ENCODE assay signal across 7 mouse cellular contexts in genomic region chr4:108406138-108406860, GRCm38 (mm10). TPM values are rescaled to one million over a fixed set of nuclear protein-coding genes. Genes with fewer than 3 reads are reported as not detected.
DNase-seq lines count a peak whose midpoint lies in the region; ATAC-seq lines count a peak whose summit lies in the region.

No protein-coding gene starts in this region.

- peak overlapping the region; percentile 83 for H3K27ac ChIP-seq in embryonic facial prominence, embryonic 13.5 days
- peak overlapping the region; percentile 84 for H3K27ac ChIP-seq in limb, embryonic 13.5 days
- peak overlapping the region; percentile 43 for H3K27ac ChIP-seq in midbrain, embryonic 16.5 days (ENCODE audit: low read length)

- H3K36me3 ChIP-seq in embryonic facial prominence, embryonic 13.5 days: peaks cover 17% of the 10 kb centered on the region
- H3K36me3 ChIP-seq in limb, embryonic 13.5 days: peaks cover 18% of the 10 kb centered on the region
- no peaks in the 10 kb centered on the region for H3K36me3 ChIP-seq in midbrain, embryonic 16.5 days (ENCODE audit: control insufficient read depth, insufficient read depth, low read length)

- no peaks in the 10 kb centered on the region for H3K27me3 ChIP-seq in embryonic facial prominence, embryonic 13.5 days
- H3K27me3 ChIP-seq in limb, embryonic 13.5 days: no peaks in the 10 kb centered on the region
- no peaks in the 10 kb centered on the region for H3K27me3 ChIP-seq in midbrain, embryonic 16.5 days (ENCODE audit: control insufficient read depth, insufficient read depth, low read depth, low read length)

- peak overlapping the region; percentile 83 for H3K4me2 ChIP-seq in embryonic facial prominence, embryonic 13.5 days
- H3K4me2 ChIP-seq in limb, embryonic 13.5 days (replicated peaks): peak overlapping the region; percentile 80
- peak overlapping the region; percentile 94 for H3K4me2 ChIP-seq in midbrain, embryonic 16.5 days (ENCODE audit: low read length)

- DNase-seq in adrenal gland, postnatal 4 days (ENCODE audit: low spot score in 2 of 2): peak; percentile 40 to 45
- peak; percentile 73 for DNase-seq in heart, adult 8-10 months (ENCODE audit: low spot score)
- peak; percentile 33 to 39 for DNase-seq in kidney, adult 8-10 months
- DNase-seq in spleen, postnatal 4 days (ENCODE audit: low spot score in 2 of 2): peak; percentile 16 to 71

- H3K9ac ChIP-seq in embryonic facial prominence, embryonic 13.5 days: peak overlapping the region; percentile 86
- peak overlapping the region; percentile 87 for H3K9ac ChIP-seq in limb, embryonic 13.5 days
- H3K9ac ChIP-seq in midbrain, embryonic 16.5 days (ENCODE audit: low read depth, low read length): peak overlapping the region; percentile 76

- no peaks in the 10 kb centered on the region for H3K9me3 ChIP-seq in embryonic facial prominence, embryonic 13.5 days
- H3K9me3 ChIP-seq in limb, embryonic 13.5 days: no peaks in the 10 kb centered on the region
- H3K9me3 ChIP-seq in midbrain, embryonic 16.5 days (replicated peaks; ENCODE audit: control insufficient read depth, low read length, poor library complexity, severe bottlenecking): no peaks in the 10 kb centered on the region

- ATAC-seq in embryonic facial prominence, embryonic 13.5 days (ENCODE audit: insufficient number of reproducible peaks, insufficient read depth, low FRiP score, low TSS enrichment, low read depth): peak; percentile 71
- ATAC-seq in limb, embryonic 13.5 days (ENCODE audit: low FRiP score, low read depth): peak; percentile 55; the same call in 1 of the 2 replicates
- peak; percentile 84 for ATAC-seq in midbrain, embryonic 16.5 days

- peaks cover 23% of the 10 kb centered on the region for H3K4me1 ChIP-seq in embryonic facial prominence, embryonic 13.5 days
- H3K4me1 ChIP-seq in limb, embryonic 13.5 days: peaks cover 30% of the 10 kb centered on the region
- peaks cover 9% of the 10 kb centered on the region; the same call in 1 of the 2 replicates for H3K4me1 ChIP-seq in midbrain, embryonic 16.5 days (ENCODE audit: control insufficient read depth, insufficient read depth, low read length)

- 2% methylated on average over 52 of the region's 52 CpGs for WGBS in embryonic facial prominence, embryonic 13.5 days
- WGBS in limb, embryonic 13.5 days: 2% methylated on average over 51 of the region's 52 CpGs
- WGBS in midbrain, embryonic 16.5 days: 2% methylated on average over 52 of the region's 52 CpGs

- peak overlapping the region; percentile 57 for H3K4me3 ChIP-seq in embryonic facial prominence, embryonic 13.5 days
- peak overlapping the region; percentile 52 for H3K4me3 ChIP-seq in limb, embryonic 13.5 days
- peak overlapping the region; percentile 51 for H3K4me3 ChIP-seq in midbrain, embryonic 16.5 days (ENCODE audit: low read depth, low read length)

RNA-seq across cellular contexts. Expression of gene Gpx7, which starts 0.5 kb away (rescaled TPM):
- total RNA-seq in adrenal gland, postnatal 4 days (2021): 10 to 100 TPM; 25.0 to 31.1 TPM
- 86.0 and 102 TPM in 2 replicates for polyA plus RNA-seq in embryonic facial prominence, embryonic 13.5 days (2015; fragmentation: Nextera tagmentation; extraction: Ambion mirVana)
- 1 to 10 TPM; 4.4 to 9.5 (median 6.3) TPM for total RNA-seq in heart, adult 8-10 months (2022)
- 88.5 and 89.8 TPM in 2 replicates for polyA plus RNA-seq in limb, embryonic 13.5 days (2015; fragmentation: Nextera tagmentation; extraction: Ambion mirVana)
- polyA plus RNA-seq in midbrain, embryonic 16.5 days (2015; fragmentation: Nextera tagmentation; extraction: Ambion mirVana): 26.5 and 26.9 TPM in 2 replicates

RNA-seq across cellular contexts. Expression of gene Shisal2a, which starts 23.1 kb away (rescaled TPM):
- 1 to 10 TPM; 6.9 to 7.6 TPM for total RNA-seq in adrenal gland, postnatal 4 days (2021)
- polyA plus RNA-seq in embryonic facial prominence, embryonic 13.5 days (2015; fragmentation: Nextera tagmentation; extraction: Ambion mirVana): 2.1 and 2.8 TPM in 2 replicates
- not detected for total RNA-seq in heart, adult 8-10 months (2022)
- polyA plus RNA-seq in limb, embryonic 13.5 days (2015; fragmentation: Nextera tagmentation; extraction: Ambion mirVana): 7.0 and 7.4 TPM in 2 replicates
- 6.8 and 6.9 TPM in 2 replicates for polyA plus RNA-seq in midbrain, embryonic 16.5 days (2015; fragmentation: Nextera tagmentation; extraction: Ambion mirVana)

RNA-seq across cellular contexts. Expression of gene Tut4, which starts 52.9 kb away (rescaled TPM):
- 10 to 100 TPM; 79.9 to 82.3 TPM for total RNA-seq in adrenal gland, postnatal 4 days (2021)
- polyA plus RNA-seq in embryonic facial prominence, embryonic 13.5 days (2015; fragmentation: Nextera tagmentation; extraction: Ambion mirVana): 103 and 125 TPM in 2 replicates
- total RNA-seq in heart, adult 8-10 months (2022): 10 to 100 TPM; 14.6 to 25.2 (median 18.6) TPM
- 113 and 124 TPM in 2 replicates for polyA plus RNA-seq in limb, embryonic 13.5 days (2015; fragmentation: Nextera tagmentation; extraction: Ambion mirVana)
- 50.9 and 58.4 TPM in 2 replicates for polyA plus RNA-seq in midbrain, embryonic 16.5 days (2015; fragmentation: Nextera tagmentation; extraction: Ambion mirVana)

Comparison
In these comparisons a context has a peak if more than half of its experiments do, and no peak if none do; other contexts are left out.
1. Peak in every context shown above with its lines: DNase-seq, ATAC-seq, H3K4me3 ChIP-seq and H3K27ac ChIP-seq.